Mouse (Mus musculus): ENCODE measurements at regions not wholly inside any gene's neighbourhood (a gene's known extent, or its start where the extent isn't known, plus 50 kb on each side); places are given as distances from the start of the nearest gene placed in this dataset.

- no peak for TF ChIP-seq POLR2A (IDR thresholded peaks at IDR 0.05; ENCODE audit: insufficient read depth, low read length)
- peak; percentile 3 for TF ChIP-seq CTCF (IDR thresholded peaks at IDR 0.05; ENCODE audit: low read depth, low read length)
These were observed 241.8 kb upstream of the Id2 start for GRCm38 (mm10) chr12:25338771-25339170.
